Mouse (Mus musculus) adrenal gland, postnatal 36 days (tissue): Measurements from ENCODE around the gene Clca3a2. TPM values are rescaled to one million over a fixed set of nuclear protein-coding genes. Genes with fewer than 3 reads are reported as not detected.
"Not testable (repeated sequence)": the region's sequence is repeated elsewhere in the genome, so short reads cannot be mapped to it uniquely, and the experiment has no call there.

Source experiments
- DNase-seq, 2 experiments: peaks; one replicate each; pipeline ENCODE4 v3.0.0; 2021; ENCODE audit warnings: mixed read lengths in 1 of 2
- total RNA-seq, 2 experiments: library from RNA; stranded (reverse); gene quantifications; 2 replicates each; pipeline ENCODE4 v1.2.3; 2021

The Clca3a2 gene
- total RNA-seq, 2 experiments from 2014 or later, result 0.10 TPM; not detected in 1

DNA sequence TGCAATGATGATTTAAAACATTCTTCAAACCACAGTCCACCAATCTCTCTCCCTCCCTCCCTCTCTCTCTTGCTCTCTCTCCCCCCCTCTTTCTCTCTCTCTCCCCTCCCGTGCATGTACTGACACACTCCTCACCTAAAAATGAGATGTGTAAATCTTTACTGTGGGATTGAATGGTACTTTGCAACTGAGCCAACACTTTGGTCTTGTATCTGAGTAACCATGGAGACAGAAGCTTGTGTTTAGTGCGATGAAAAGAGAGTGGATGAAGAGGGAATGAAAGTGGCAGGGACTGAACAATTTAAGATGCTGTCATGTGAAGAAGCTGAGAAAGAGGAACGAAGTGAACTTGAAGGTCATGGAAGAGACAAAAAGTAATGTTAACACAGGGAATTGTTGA is 71.6 kb downstream of the Clca3a2 start:
- not testable (repeated sequence) for DNase-seq

Other genes with a start within 250 kb of the Clca3a2 start
- 10 to 100 TPM; 15.9 to 19.2 TPM for gene Hs2st1, start 249.3 kb downstream of the Clca3a2 start, total RNA-seq
- 100 to 1,000 TPM; 354 to 359 TPM for gene Selenof, start 249.2 kb downstream of the Clca3a2 start, total RNA-seq
- 100 to 1,000 TPM; 187 to 216 TPM for gene Sh3glb1, start 99.2 kb downstream of the Clca3a2 start, total RNA-seq
- 1 to 10 TPM; 3.4 to 5.9 TPM for gene Clca3a1, start 58.5 kb downstream of the Clca3a2 start, total RNA-seq
- not detected for gene Clca3b, start 29.9 kb upstream of the Clca3a2 start, total RNA-seq
- gene Clca4b, start 113.0 kb upstream of the Clca3a2 start, total RNA-seq, result not detected
- not detected for gene Clca4a, start 155.6 kb upstream of the Clca3a2 start, total RNA-seq
- gene Clca1, start 213.3 kb upstream of the Clca3a2 start, total RNA-seq, result not detected